Mouse (Mus musculus) frontal cortex, postnatal 25 days (tissue): ENCODE data around the gene Rtn2.
A peak's percentile ranks its signal among the peaks of the same experiment; 100 is the strongest.
"Not testable (repeated sequence)": the region's sequence is repeated elsewhere in the genome, so short reads cannot be mapped to it uniquely, and the experiment has no call there.

Experiments used
- DNase-seq, 2 experiments: peaks; one replicate each; pipeline ENCODE4 v3.0.0; 2022; ENCODE audit warnings: low spot score in 2 of 2

Rtn2 gene

GRCm38 (mm10) chr7:19268993-19269681 lies 13.3 kb upstream of the Rtn2 start:
- DNase-seq, result no peak

- DNase-seq, result no peak
Measured at GRCm38 (mm10) chr7:19269721-19270441, 12.5 kb upstream of the Rtn2 start.

GRCm38 (mm10) chr7:19270509-19271237 lies 11.8 kb upstream of the Rtn2 start:
- no peak for DNase-seq

GRCm38 (mm10) chr7:19271238-19272172 lies 10.9 kb upstream of the Rtn2 start, which contains the start of gene Vasp:
Gene Vasp (minus strand): TSS chr7:19271817.
- peak; percentile 67 to 80 for DNase-seq

- DNase-seq, result no peak
Measured at GRCm38 (mm10) chr7:19272173-19272764, 10.2 kb upstream of the Rtn2 start.

- DNase-seq, result no peak
Measured at GRCm38 (mm10) chr7:19276253-19276652, 6.2 kb upstream of the Rtn2 start.

- no peak for DNase-seq
Measured at GRCm38 (mm10) chr7:19279052-19279451, 3.4 kb upstream of the Rtn2 start.

GRCm38 (mm10) chr7:19279581-19280114 lies 2.8 kb upstream of the Rtn2 start, which contains the start of gene Ppm1n:
Gene Ppm1n (minus strand): TSS chr7:19280064.
- DNase-seq, result no peak

GRCm38 (mm10) chr7:19281680-19282304 lies 632 bp upstream of the Rtn2 start:
- not testable (repeated sequence) for DNase-seq

- DNase-seq, result no peak
Measured at GRCm38 (mm10) chr7:19282791-19283405, 474 bp downstream of the Rtn2 start.

GRCm38 (mm10) chr7:19283406-19283804 lies 981 bp downstream of the Rtn2 start:
- no peak for DNase-seq

GRCm38 (mm10) chr7:19284763-19285162 lies 2.3 kb downstream of the Rtn2 start:
- DNase-seq, result peak in 1 of 2 experiments; percentile 53

GRCm38 (mm10) chr7:19290969-19291596 lies 8.7 kb downstream of the Rtn2 start:
- no peak for DNase-seq

- DNase-seq, result peak; percentile 97 to 99
Measured at GRCm38 (mm10) chr7:19295503-19296185, 13.2 kb downstream of the Rtn2 start.

GRCm38 (mm10) chr7:19297034-19297433 lies 14.6 kb downstream of the Rtn2 start:
- no peak for DNase-seq

- no peak for DNase-seq
Measured at GRCm38 (mm10) chr7:19297794-19298193, 15.4 kb downstream of the Rtn2 start.

GRCm38 (mm10) chr7:19299194-19299593 lies 16.8 kb downstream of the Rtn2 start:
- no peak for DNase-seq
